Mouse (Mus musculus) forebrain, postnatal 0 days (tissue): ENCODE data around the gene Spag17. TPM values are rescaled to one million over a fixed set of nuclear protein-coding genes. Genes with fewer than 3 reads are reported as not detected.
A peak's percentile ranks its signal among the peaks of the same experiment; 100 is the strongest.

Experiments used
- ATAC-seq: fragments of 200-750 bp; cut with Nextera tagmentation; 2 replicates; pipeline ENCODE4 v1.8.0; 2017; ENCODE audit warnings: mild to moderate bottlenecking, moderate library complexity
- DNase-seq: peaks from one replicate; pipeline ENCODE4 v3.0.0-alpha.2; 2015
- H3K27ac ChIP-seq: fragments of 300-500 bp; sonication (generic); 2 replicates; pipeline ENCODE4 v1.5.1; 2014; ENCODE audit warnings: low read depth, mild to moderate bottlenecking, antibody characterized with exemption, low read length, moderate library complexity, mixed read lengths
- H3K27me3 ChIP-seq: fragments of 300-500 bp; sonication (generic); 2 replicates; pipeline ENCODE4 v1.6.1; 2014; ENCODE audit warnings: mild to moderate bottlenecking, low read length, mixed read lengths; ENCODE audit not compliant: insufficient read depth
- H3K36me3 ChIP-seq: fragments of 300-500 bp; sonication (generic); 2 replicates; pipeline ENCODE4 v1.6.1; 2014; ENCODE audit warnings: mild to moderate bottlenecking, moderate library complexity; ENCODE audit not compliant: insufficient read depth
- H3K4me1 ChIP-seq: fragments of 300-500 bp; sonication (generic); 2 replicates; pipeline ENCODE4 v1.6.1; 2014; ENCODE audit warnings: antibody characterized with exemption; ENCODE audit not compliant: insufficient read depth
- H3K4me2 ChIP-seq: fragments of 300-500 bp; sonication (generic); 2 replicates; pipeline ENCODE4 v1.6.1; 2014; ENCODE audit warnings: low read depth, mild to moderate bottlenecking, moderate library complexity
- H3K4me3 ChIP-seq: fragments of 300-500 bp; sonication (generic); 2 replicates; pipeline ENCODE4 v1.5.1; 2014; ENCODE audit warnings: low read depth, low read length, mixed read lengths
- H3K9ac ChIP-seq: fragments of 300-500 bp; sonication (generic); 2 replicates; pipeline ENCODE4 v1.6.1; 2014; ENCODE audit warnings: mild to moderate bottlenecking
- H3K9me3 ChIP-seq: fragments of 300-500 bp; sonication (generic); 2 replicates; pipeline ENCODE4 v1.6.1; 2016; ENCODE audit warnings: low read length
- CTCF ChIP-seq: sonication (generic); IDR thresholded peaks from 2 replicates; pipeline ENCODE4 v1.5.1; 2016; ENCODE audit warnings: antibody characterized with exemption, control low read depth, low read depth
- WGBS: fragments of 180-500 bp; shearing (Covaris S2); extraction: QIAGEN DNeasy Blood & Tissue Kit; methylation state at CpG from one replicate; pipeline ENCODE4 v1.1.7; 2014; 5-methylcytosine and 5-hydroxymethylcytosine counted together
- polyA plus RNA-seq: library from polyadenylated mRNA; unstranded; fragments of >200 nt; fragmentation: Nextera tagmentation; extraction: Ambion mirVana; gene quantifications from 2 replicates; pipeline ENCODE4 v1.2.1, GENCODE M21; 2015
- total RNA-seq: library from RNA; depleted of rRNA; stranded (reverse); fragments of >200 nt; gene quantifications from 2 replicates; pipeline ENCODE4 v1.2.3, GENCODE M21; 2014

Gene Spag17
- total and polyA plus RNA-seq, 2 experiments from 2014 or later = 0.62 to 1.7 TPM

- Histone ChIP-seq H3K27ac (no peak overlapping the region), H3K9me3 (no peaks in the 10 kb centered on the region), H3K36me3 (peaks cover 13% of the 10 kb centered on the region), H3K4me3 (no peak overlapping the region), H3K27me3 (no peaks in the 10 kb centered on the region), H3K4me2 (peak overlapping the region; percentile 68; the same call in 1 of the 2 replicates), H3K9ac (no peak overlapping the region), H3K4me1 (peaks cover 9% of the 10 kb centered on the region; the same call in 1 of the 2 replicates)
- 78% methylated on average over 2 of the region's 2 CpGs for WGBS
- DNase-seq (no peak), ATAC-seq (no peak)
- no peak for TF ChIP-seq CTCF
These were observed 278.4 kb downstream of the Spag17 start for GRCm38 (mm10) chr3:100163556-100163955.

- Histone ChIP-seq H3K36me3 (0 out of 2 replicates have a peak, but pooled peaks cover 7% of the 10 kb centered on the region), H3K27me3 (no peaks in the 10 kb centered on the region), H3K4me2 (no peak overlapping the region), H3K9ac (no peak overlapping the region), H3K9me3 (no peaks in the 10 kb centered on the region), H3K27ac (no peak overlapping the region), H3K4me3 (no peak overlapping the region), H3K4me1 (peaks cover 9% of the 10 kb centered on the region; the same call in 1 of the 2 replicates)
- ATAC-seq = no peak
- TF ChIP-seq CTCF = no peak
- no peak for DNase-seq
These were observed 279.8 kb downstream of the Spag17 start for GRCm38 (mm10) chr3:100164991-100165390.

GRCm38 (mm10) chr3:100176031-100176430 is 290.8 kb downstream of the Spag17 start:
- H3K4me3 ChIP-seq = no peak overlapping the region
- ATAC-seq (no peak), DNase-seq (no peak)
- no peak for TF ChIP-seq CTCF
- H3K27ac ChIP-seq = no peak overlapping the region
- no peaks in the 10 kb centered on the region for H3K9me3 ChIP-seq
- WGBS = 93% methylated on average over 2 of the region's 2 CpGs
- no peak overlapping the region for H3K4me2 ChIP-seq
- no peaks in the 10 kb centered on the region for H3K27me3 ChIP-seq
- H3K36me3 ChIP-seq = peaks cover 86% of the 10 kb centered on the region
- H3K4me1 ChIP-seq = no peaks in the 10 kb centered on the region
- no peak overlapping the region for H3K9ac ChIP-seq

- TF ChIP-seq CTCF = no peak
- no peak overlapping the region for H3K27ac ChIP-seq
- no peaks in the 10 kb centered on the region for H3K9me3 ChIP-seq
- no peak overlapping the region for H3K4me2 ChIP-seq
- DNase-seq = no peak
- no peaks in the 10 kb centered on the region for H3K4me1 ChIP-seq
- 90% methylated on average over 3 of the region's 3 CpGs for WGBS
- no peaks in the 10 kb centered on the region for H3K27me3 ChIP-seq
- H3K9ac ChIP-seq = no peak overlapping the region
- peaks cover 69% of the 10 kb centered on the region for H3K36me3 ChIP-seq
- ATAC-seq = no peak
- no peak overlapping the region for H3K4me3 ChIP-seq
These were observed 295.3 kb downstream of the Spag17 start for GRCm38 (mm10) chr3:100180471-100180870.

GRCm38 (mm10) chr3:100189444-100189843 is 304.2 kb downstream of the Spag17 start:
- ATAC-seq (peak; percentile 92), DNase-seq (peak; percentile 89)
- H3K4me2 ChIP-seq = no peak overlapping the region
- no peaks in the 10 kb centered on the region for H3K9me3 ChIP-seq
- TF ChIP-seq CTCF = peak; percentile 84
- WGBS = 36% methylated on average over 1 of the region's 1 CpGs
- no peak overlapping the region for H3K9ac ChIP-seq
- no peak overlapping the region for H3K4me3 ChIP-seq
- H3K27me3 ChIP-seq = no peaks in the 10 kb centered on the region
- peaks cover 49% of the 10 kb centered on the region for H3K36me3 ChIP-seq
- H3K27ac ChIP-seq = no peak overlapping the region
- H3K4me1 ChIP-seq = no peaks in the 10 kb centered on the region

- Histone ChIP-seq H3K9me3 (no peaks in the 10 kb centered on the region), H3K27ac (no peak overlapping the region), H3K4me1 (no peaks in the 10 kb centered on the region), H3K4me3 (no peak overlapping the region), H3K27me3 (no peaks in the 10 kb centered on the region), H3K9ac (no peak overlapping the region), H3K4me2 (no peak overlapping the region), H3K36me3 (peaks cover 46% of the 10 kb centered on the region)
- TF ChIP-seq CTCF = no peak
- peak; percentile 32 for ATAC-seq
- DNase-seq = no peak
- WGBS = 68% methylated on average over 11 of the region's 11 CpGs
These were observed 304.7 kb downstream of the Spag17 start for GRCm38 (mm10) chr3:100189861-100190260.
